Mouse (Mus musculus) adrenal gland, adult 2 months (tissue): ENCODE results near the gene Ddr2. TPM values are rescaled to one million over a fixed set of nuclear protein-coding genes. Genes with fewer than 3 reads are reported as not detected.
"Not testable (repeated sequence)": the region's sequence is repeated elsewhere in the genome, so short reads cannot be mapped to it uniquely, and the experiment has no call there.

Source experiments
- DNase-seq: peaks from one replicate; pipeline ENCODE4 v3.0.0; 2021
- polyA plus RNA-seq: library from polyadenylated mRNA; depleted of rRNA; stranded (reverse); fragments of >200 nt; gene quantifications from 2 replicates; pipeline ENCODE4 v1.2.3, GENCODE M21; 2012
- total RNA-seq, 2 experiments: library from RNA; stranded (reverse); gene quantifications; 2 replicates each; pipeline ENCODE4 v1.2.3; 2021

The Ddr2 gene
- total and polyA plus RNA-seq, 3 experiments, result 2.7 to 23.0 (median 17.2) TPM

GRCm38 (mm10) chr1:170102814-170103213 is 7.7 kb downstream of the Ddr2 start:
- DNase-seq, result not testable (repeated sequence)

- DNase-seq, result no peak
Measured at GRCm38 (mm10) chr1:170086631-170087030, 23.9 kb downstream of the Ddr2 start.

GRCm38 (mm10) chr1:170084151-170084796 is 26.3 kb downstream of the Ddr2 start:
- no peak for DNase-seq

- no peak for DNase-seq
Measured at GRCm38 (mm10) chr1:170080907-170081306, 29.7 kb downstream of the Ddr2 start.

GRCm38 (mm10) chr1:170079465-170079864 is 31.1 kb downstream of the Ddr2 start:
- no peak for DNase-seq

- DNase-seq, result no peak
Measured at GRCm38 (mm10) chr1:170076339-170076738, 34.2 kb downstream of the Ddr2 start.

GRCm38 (mm10) chr1:170073768-170074167 is 36.8 kb downstream of the Ddr2 start:
- no peak for DNase-seq

- DNase-seq, result peak; percentile 20
Measured at GRCm38 (mm10) chr1:170069143-170069542, 41.4 kb downstream of the Ddr2 start.

GRCm38 (mm10) chr1:170065931-170066330 is 44.6 kb downstream of the Ddr2 start:
- no peak for DNase-seq

- DNase-seq, result no peak
Measured at GRCm38 (mm10) chr1:170065009-170065408, 45.6 kb downstream of the Ddr2 start.

GRCm38 (mm10) chr1:170064083-170064494 is 46.5 kb downstream of the Ddr2 start:
- DNase-seq, result peak; percentile 44

GRCm38 (mm10) chr1:170060214-170060613 is 50.3 kb downstream of the Ddr2 start:
- DNase-seq, result no peak

- DNase-seq, result no peak
Measured at GRCm38 (mm10) chr1:170059347-170059746, 51.2 kb downstream of the Ddr2 start.

- peak; percentile 35 for DNase-seq
Measured at GRCm38 (mm10) chr1:170058051-170058450, 52.5 kb downstream of the Ddr2 start.

- DNase-seq, result no peak
Measured at GRCm38 (mm10) chr1:170057607-170058006, 53.0 kb downstream of the Ddr2 start.

GRCm38 (mm10) chr1:170056921-170057320 is 53.6 kb downstream of the Ddr2 start:
- DNase-seq, result no peak

- no peak for DNase-seq
Measured at GRCm38 (mm10) chr1:170056214-170056613, 54.3 kb downstream of the Ddr2 start.

- no peak for DNase-seq
Measured at GRCm38 (mm10) chr1:170052469-170053065, 58.0 kb downstream of the Ddr2 start.

- no peak for DNase-seq
Measured at GRCm38 (mm10) chr1:170051631-170052177, 58.9 kb downstream of the Ddr2 start.

- no peak for DNase-seq
Measured at GRCm38 (mm10) chr1:170048434-170048833, 62.1 kb downstream of the Ddr2 start.

GRCm38 (mm10) chr1:170044726-170045471 is 65.7 kb downstream of the Ddr2 start:
- DNase-seq, result no peak

- peak; percentile 42 for DNase-seq
Measured at GRCm38 (mm10) chr1:170043753-170044152, 66.8 kb downstream of the Ddr2 start.

GRCm38 (mm10) chr1:170042996-170043395 is 67.6 kb downstream of the Ddr2 start:
- DNase-seq, result no peak
